14 mouse cellular contexts compared by ENCODE assay signal in the genomic region with DNA sequence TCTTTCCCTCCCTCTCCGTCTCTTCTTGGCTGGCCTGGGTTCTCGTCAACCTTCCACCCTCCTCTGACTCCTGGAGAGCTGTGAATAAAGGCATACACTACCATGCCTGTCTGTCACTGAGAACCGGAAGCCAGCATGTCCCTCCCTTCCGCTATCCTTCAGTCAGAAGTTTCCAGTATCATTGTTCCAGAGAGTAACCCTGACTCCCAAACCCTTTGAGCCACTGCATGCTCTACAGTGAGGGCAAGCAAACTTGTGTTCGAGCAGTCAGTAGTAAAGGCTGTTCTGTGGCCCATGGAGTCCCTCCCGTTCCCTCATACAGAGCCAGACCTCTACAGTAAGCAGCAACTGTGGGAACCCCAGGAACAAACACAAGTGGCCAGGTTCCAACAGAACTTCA. TPM values are rescaled to one million over a fixed set of nuclear protein-coding genes. Genes with fewer than 3 reads are reported as not detected.
DNase-seq lines count a peak whose midpoint lies in the region; ATAC-seq and TF ChIP-seq lines count a peak whose summit lies in the region.
"Had no signal": no experiment of that assay in that cellular context is flagged by ENCODE, and none has a peak within 500 bp of the region (broad histone marks: within the 10 kb centered on the region; RNA-seq: fewer than 3 reads in every experiment).

No protein-coding gene starts in this region.

- no peak for ATAC-seq in kidney, postnatal 0 days (replicated peaks; ENCODE audit: low FRiP score, low read depth)
- peak; percentile 70 for ATAC-seq in forebrain, embryonic 14.5 days
- no peak for ATAC-seq in midbrain, embryonic 14.5 days (ENCODE audit: low FRiP score, low TSS enrichment)

- peak overlapping the region; percentile 16; the same call in 1 of the 2 replicates for H3K27ac ChIP-seq in heart, embryonic 10.5 days
- peak overlapping the region; percentile 15; the same call in 1 of the 2 replicates for H3K27ac ChIP-seq in kidney, postnatal 0 days
- peak overlapping the region; percentile 70; the same call in 1 of the 2 replicates for H3K27ac ChIP-seq in forebrain, embryonic 14.5 days (ENCODE audit: low read depth, low read length)
- 0 out of 2 replicates have a peak overlapping the region, but pooled peaks have one; percentile 26 for H3K27ac ChIP-seq in midbrain, embryonic 14.5 days (replicated peaks; ENCODE audit: low read depth, low read length)
- H3K27ac ChIP-seq: layer of hippocampus, adult 2 months had no signal

- no peak for DNase-seq in heart, embryonic 10.5 days (ENCODE audit: low spot score)
- DNase-seq in heart, adult 8-10 months (ENCODE audit: low spot score) = no peak
- peak; percentile 66 for DNase-seq in kidney, postnatal 0 days (ENCODE audit: low spot score)
- DNase-seq in kidney, adult 8-10 months = no peak
- peak; percentile 14 for DNase-seq in forebrain, embryonic 14.5 days (ENCODE audit: low spot score)
- DNase-seq in midbrain, embryonic 14.5 days = no peak
- DNase-seq in left cerebral cortex, postnatal 36 days (ENCODE audit: low spot score in 2 of 2) = no peak
- DNase-seq in urinary bladder, adult 2 months (ENCODE audit: low spot score) = no peak
- DNase-seq: cerebellum, adult 2 months; kidney, adult 18-20 months; lung, postnatal 36 days; right cerebral cortex, postnatal 25 days; thymus, adult 2 months had no signal

- H3K9me3 ChIP-seq in heart, embryonic 10.5 days = no peaks in the 10 kb centered on the region
- H3K9me3 ChIP-seq in kidney, postnatal 0 days (replicated peaks; ENCODE audit: low read length) = no peaks in the 10 kb centered on the region
- no peaks in the 10 kb centered on the region for H3K9me3 ChIP-seq in forebrain, embryonic 14.5 days (replicated peaks; ENCODE audit: control insufficient read depth, low read length)
- H3K9me3 ChIP-seq in midbrain, embryonic 14.5 days (ENCODE audit: control insufficient read depth, low read length) = no peaks in the 10 kb centered on the region

- H3K4me1 ChIP-seq in heart, embryonic 10.5 days = 0 out of 2 replicates have a peak, but pooled peaks cover 11% of the 10 kb centered on the region
- no peaks in the 10 kb centered on the region for H3K4me1 ChIP-seq in kidney, postnatal 0 days (replicated peaks; ENCODE audit: insufficient read depth, low read length)
- 0 out of 2 replicates have a peak, but pooled peaks cover 3% of the 10 kb centered on the region for H3K4me1 ChIP-seq in forebrain, embryonic 14.5 days (ENCODE audit: control insufficient read depth, insufficient read depth, low read length)
- H3K4me1 ChIP-seq in midbrain, embryonic 14.5 days (ENCODE audit: control insufficient read depth, insufficient read depth, low read length) = no peaks in the 10 kb centered on the region

- H3K4me3 ChIP-seq in heart, embryonic 10.5 days = no peak overlapping the region
- no peak overlapping the region for H3K4me3 ChIP-seq in kidney, postnatal 0 days (replicated peaks; ENCODE audit: low read depth, low read length)
- no peak overlapping the region for H3K4me3 ChIP-seq in forebrain, embryonic 14.5 days (ENCODE audit: low read depth, low read length)
- no peak overlapping the region for H3K4me3 ChIP-seq in midbrain, embryonic 14.5 days (replicated peaks; ENCODE audit: low read depth, low read length)
- H3K4me3 ChIP-seq: layer of hippocampus, adult 2 months had no signal

- WGBS in heart, embryonic 10.5 days = 63% methylated on average over 6 of the region's 6 CpGs
- 57% methylated on average over 6 of the region's 6 CpGs for WGBS in kidney, postnatal 0 days
- WGBS in forebrain, embryonic 14.5 days = 61% methylated on average over 6 of the region's 6 CpGs
- 82% methylated on average over 6 of the region's 6 CpGs for WGBS in midbrain, embryonic 14.5 days

- H3K27me3 ChIP-seq in heart, embryonic 10.5 days (ENCODE audit: insufficient read depth, poor library complexity, severe bottlenecking) = no peaks in the 10 kb centered on the region
- no peaks in the 10 kb centered on the region for H3K27me3 ChIP-seq in kidney, postnatal 0 days (ENCODE audit: insufficient read depth, low read length)
- no peaks in the 10 kb centered on the region for H3K27me3 ChIP-seq in forebrain, embryonic 14.5 days (replicated peaks; ENCODE audit: control insufficient read depth, insufficient read depth, low read length)
- H3K27me3 ChIP-seq in midbrain, embryonic 14.5 days (ENCODE audit: control insufficient read depth, insufficient read depth, low read length) = no peaks in the 10 kb centered on the region

- no peak overlapping the region for H3K9ac ChIP-seq in kidney, postnatal 0 days (ENCODE audit: low read depth, low read length)
- H3K9ac ChIP-seq in forebrain, embryonic 14.5 days (ENCODE audit: low read length) = no peak overlapping the region
- no peak overlapping the region for H3K9ac ChIP-seq in midbrain, embryonic 14.5 days (replicated peaks; ENCODE audit: low read length)

- TF ChIP-seq CTCF in kidney, postnatal 0 days (IDR thresholded peaks at IDR 0.05; ENCODE audit: low read depth) = no peak

- H3K4me2 ChIP-seq in kidney, postnatal 0 days (ENCODE audit: low read length) = no peak overlapping the region
- no peak overlapping the region for H3K4me2 ChIP-seq in forebrain, embryonic 14.5 days (ENCODE audit: low read length)
- H3K4me2 ChIP-seq in midbrain, embryonic 14.5 days (ENCODE audit: low read length) = no peak overlapping the region

- intact Hi-C loops in left cerebral cortex, postnatal 36 days (cut with DNase I) = no loop called here

- peaks cover 48% of the 10 kb centered on the region for H3K36me3 ChIP-seq in heart, embryonic 10.5 days
- H3K36me3 ChIP-seq in kidney, postnatal 0 days (ENCODE audit: insufficient read depth, low read length) = peaks cover 25% of the 10 kb centered on the region
- H3K36me3 ChIP-seq in forebrain, embryonic 14.5 days (ENCODE audit: control insufficient read depth, insufficient read depth, low read length) = peaks cover 43% of the 10 kb centered on the region
- H3K36me3 ChIP-seq in midbrain, embryonic 14.5 days (ENCODE audit: control insufficient read depth, insufficient read depth, low read length) = peaks cover 53% of the 10 kb centered on the region

RNA-seq across cellular contexts. Expression of a gene that starts 25.4 kb away (rescaled TPM):
- 112 and 134 TPM in 2 replicates for polyA plus RNA-seq in heart, embryonic 10.5 days (2016; fragmentation: Nextera tagmentation; extraction: Ambion mirVana)
- total RNA-seq in heart, adult 8-10 months (2022) = 10 to 100 TPM; 31.3 to 56.0 (median 43.5) TPM
- 96.6 and 105 TPM in 2 replicates for polyA plus RNA-seq in kidney, postnatal 0 days (2015; fragmentation: Nextera tagmentation; extraction: Ambion mirVana)
- 159 and 164 TPM in 2 replicates for polyA plus RNA-seq in forebrain, embryonic 14.5 days (2014; fragmentation: Nextera tagmentation; extraction: Ambion mirVana)
- 134 and 200 TPM in 2 replicates for polyA plus RNA-seq in midbrain, embryonic 14.5 days (2014; fragmentation: Nextera tagmentation; extraction: Ambion mirVana)
- 100 to 1,000 TPM; 112 to 120 TPM for total RNA-seq in left cerebral cortex, postnatal 36 days (2021)
- 93.7 and 103 TPM in 2 replicates for polyA plus RNA-seq in urinary bladder, adult 2 months (2012; rRNA removed)

RNA-seq across cellular contexts. Expression of a gene that starts 25.6 kb away (rescaled TPM):
- 14.2 and 14.5 TPM in 2 replicates for polyA plus RNA-seq in heart, embryonic 10.5 days (2016; fragmentation: Nextera tagmentation; extraction: Ambion mirVana)
- 1 to 10 TPM; 2.2 to 4.9 (median 2.7) TPM for total RNA-seq in heart, adult 8-10 months (2022)
- polyA plus RNA-seq in kidney, postnatal 0 days (2015; fragmentation: Nextera tagmentation; extraction: Ambion mirVana) = 47.1 and 50.0 TPM in 2 replicates
- polyA plus RNA-seq in forebrain, embryonic 14.5 days (2014; fragmentation: Nextera tagmentation; extraction: Ambion mirVana) = 6.8 and 8.0 TPM in 2 replicates
- 7.3 and 10.2 TPM in 2 replicates for polyA plus RNA-seq in midbrain, embryonic 14.5 days (2014; fragmentation: Nextera tagmentation; extraction: Ambion mirVana)
- total RNA-seq in left cerebral cortex, postnatal 36 days (2021) = 1 to 10 TPM; 4.3 to 7.1 TPM
- 5.8 and 7.5 TPM in 2 replicates for polyA plus RNA-seq in urinary bladder, adult 2 months (2012; rRNA removed)

RNA-seq across cellular contexts. Expression of a gene that starts 46.1 kb away (rescaled TPM):
- 17.6 and 22.0 TPM in 2 replicates for polyA plus RNA-seq in heart, embryonic 10.5 days (2016; fragmentation: Nextera tagmentation; extraction: Ambion mirVana)
- 10 to 100 TPM; 31.5 to 38.8 (median 37.6) TPM for total RNA-seq in heart, adult 8-10 months (2022)
- polyA plus RNA-seq in kidney, postnatal 0 days (2015; fragmentation: Nextera tagmentation; extraction: Ambion mirVana) = 27.8 and 30.5 TPM in 2 replicates
- 23.0 and 24.8 TPM in 2 replicates for polyA plus RNA-seq in forebrain, embryonic 14.5 days (2014; fragmentation: Nextera tagmentation; extraction: Ambion mirVana)
- 36.5 and 38.5 TPM in 2 replicates for polyA plus RNA-seq in midbrain, embryonic 14.5 days (2014; fragmentation: Nextera tagmentation; extraction: Ambion mirVana)
- total RNA-seq in left cerebral cortex, postnatal 36 days (2021) = 100 to 1,000 TPM; 109 to 114 TPM
- polyA plus RNA-seq in urinary bladder, adult 2 months (2012; rRNA removed) = 17.2 and 25.2 TPM in 2 replicates

RNA-seq across cellular contexts. Expression of a gene that starts 51.3 kb away (rescaled TPM):
- 53.9 and 61.8 TPM in 2 replicates for polyA plus RNA-seq in heart, embryonic 10.5 days (2016; fragmentation: Nextera tagmentation; extraction: Ambion mirVana)
- total RNA-seq in heart, adult 8-10 months (2022) = 10 to 100 TPM; 46.6 to 60.7 (median 56.0) TPM
- 35.6 and 39.9 TPM in 2 replicates for polyA plus RNA-seq in kidney, postnatal 0 days (2015; fragmentation: Nextera tagmentation; extraction: Ambion mirVana)
- 23.6 and 25.5 TPM in 2 replicates for polyA plus RNA-seq in forebrain, embryonic 14.5 days (2014; fragmentation: Nextera tagmentation; extraction: Ambion mirVana)
- polyA plus RNA-seq in midbrain, embryonic 14.5 days (2014; fragmentation: Nextera tagmentation; extraction: Ambion mirVana) = 27.5 and 33.8 TPM in 2 replicates
- total RNA-seq in left cerebral cortex, postnatal 36 days (2021) = 10 to 100 TPM; 34.2 to 38.3 TPM
- polyA plus RNA-seq in urinary bladder, adult 2 months (2012; rRNA removed) = 60.0 and 70.2 TPM in 2 replicates

Comparison
In these comparisons a context has a peak if more than half of its experiments do, and no peak if none do; other contexts are left out.
1. DNase-seq: peak in kidney, postnatal 0 days (single experiment) and forebrain, embryonic 14.5 days (single experiment); none in heart, embryonic 10.5 days (single experiment), heart, adult 8-10 months (single experiment), kidney, adult 8-10 months (0 of 2), midbrain, embryonic 14.5 days (single experiment), left cerebral cortex, postnatal 36 days (0 of 2) and urinary bladder, adult 2 months (single experiment).
2. H3K27ac ChIP-seq: peak in every context shown above with its lines; median percentile 70 in forebrain, embryonic 14.5 days; 26 in midbrain, embryonic 14.5 days; 16 in heart, embryonic 10.5 days; 15 in kidney, postnatal 0 days.